Mouse (Mus musculus) forebrain, embryonic 11.5 days (tissue): ENCODE results near the gene Eif2b4. TPM values are rescaled to one million over a fixed set of nuclear protein-coding genes. Genes with fewer than 3 reads are reported as not detected.

Experiments
- ATAC-seq: fragments of 200-750 bp; cut with Nextera tagmentation; replicated peaks from 2 replicates; pipeline ENCODE4 v1.8.0; 2017; ENCODE audit warnings: moderate TSS enrichment; ENCODE audit not compliant: low FRiP score
- DNase-seq: peaks from one replicate; pipeline ENCODE4 v3.0.0-alpha.2; 2017; ENCODE audit warnings: low spot score
- H3K27ac ChIP-seq: fragments of 300-500 bp; sonication (generic); 2 replicates; pipeline ENCODE4 v1.5.1; 2014; ENCODE audit warnings: low read depth, low read length
- H3K27me3 ChIP-seq: fragments of 300-500 bp; sonication (generic); 2 replicates; pipeline ENCODE4 v1.6.1; 2014; ENCODE audit warnings: mild to moderate bottlenecking, low read length, mixed read lengths; ENCODE audit not compliant: control insufficient read depth, insufficient read depth
- H3K36me3 ChIP-seq: fragments of 300-500 bp; sonication (generic); 2 replicates; pipeline ENCODE4 v1.6.1; 2014; ENCODE audit warnings: mild to moderate bottlenecking, low read length, moderate library complexity, mixed read lengths; ENCODE audit not compliant: control insufficient read depth, insufficient read depth
- H3K4me1 ChIP-seq: fragments of 300-500 bp; sonication (generic); replicated peaks from 2 replicates; pipeline ENCODE4 v1.6.1; 2014; ENCODE audit warnings: low read length, mixed read lengths; ENCODE audit not compliant: control insufficient read depth, insufficient read depth
- H3K4me2 ChIP-seq: fragments of 300-500 bp; sonication (generic); 2 replicates; pipeline ENCODE4 v1.6.1; 2014; ENCODE audit warnings: low read depth, mild to moderate bottlenecking, low read length, moderate library complexity, mixed read lengths; ENCODE audit not compliant: severe bottlenecking
- H3K4me3 ChIP-seq: fragments of 300-500 bp; sonication (generic); 2 replicates; pipeline ENCODE4 v1.5.1; 2014; ENCODE audit warnings: low read depth, low read length
- H3K9ac ChIP-seq: fragments of 300-500 bp; sonication (generic); 2 replicates; pipeline ENCODE4 v1.6.1; 2014; ENCODE audit warnings: low read length
- H3K9me3 ChIP-seq: fragments of 300-500 bp; sonication (generic); 2 replicates; pipeline ENCODE4 v1.6.1; 2016; ENCODE audit warnings: low read length, mixed read lengths; ENCODE audit not compliant: control insufficient read depth
- WGBS: fragments of 180-500 bp; shearing (Covaris S2); extraction: QIAGEN DNeasy Blood & Tissue Kit; methylation state at CpG from one replicate; pipeline ENCODE4 v1.1.7; 2014; 5-methylcytosine and 5-hydroxymethylcytosine counted together
- polyA plus RNA-seq: library from polyadenylated mRNA; unstranded; fragments of >200 nt; fragmentation: Nextera tagmentation; extraction: Ambion mirVana; gene quantifications from 2 replicates; pipeline ENCODE4 v1.2.1, GENCODE M21; 2014

The Eif2b4 gene
- polyA plus RNA-seq, 1 experiment from 2014 or later: 68.8 TPM

DNA sequence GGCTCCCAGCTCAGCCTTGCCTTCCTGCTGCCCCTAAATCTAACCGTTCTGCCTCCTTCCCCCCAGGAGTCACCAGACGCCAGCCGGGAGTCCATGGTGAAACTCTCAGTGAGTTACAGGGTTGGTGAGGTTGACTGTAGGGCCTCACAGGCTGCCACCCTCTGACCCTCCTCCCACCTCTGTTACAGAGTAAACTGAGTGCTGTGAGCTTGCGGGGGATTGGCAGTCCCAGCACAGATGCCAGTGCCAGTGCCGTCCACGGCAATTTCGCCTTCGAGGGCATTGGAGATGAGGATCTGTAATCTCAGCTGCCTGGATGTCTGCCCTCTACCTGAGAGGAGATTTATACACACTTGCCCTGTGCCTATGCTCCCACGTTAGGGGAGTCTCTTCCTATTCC lies 4.9 kb upstream of the Eif2b4 start:
- no peak overlapping the region for H3K9ac ChIP-seq
- H3K27me3 ChIP-seq: no peaks in the 10 kb centered on the region
- H3K36me3 ChIP-seq: peaks cover 24% of the 10 kb centered on the region; the same call in 1 of the 2 replicates
- ATAC-seq: no peak
- H3K4me1 ChIP-seq: peaks cover 12% of the 10 kb centered on the region; the same call in 1 of the 2 replicates
- DNase-seq: no peak
- WGBS: 90% methylated on average over 9 of the region's 9 CpGs
- H3K27ac ChIP-seq: no peak overlapping the region
- H3K9me3 ChIP-seq: peaks cover 5% of the 10 kb centered on the region
- H3K4me3 ChIP-seq: no peak overlapping the region
- no peak overlapping the region for H3K4me2 ChIP-seq

DNA sequence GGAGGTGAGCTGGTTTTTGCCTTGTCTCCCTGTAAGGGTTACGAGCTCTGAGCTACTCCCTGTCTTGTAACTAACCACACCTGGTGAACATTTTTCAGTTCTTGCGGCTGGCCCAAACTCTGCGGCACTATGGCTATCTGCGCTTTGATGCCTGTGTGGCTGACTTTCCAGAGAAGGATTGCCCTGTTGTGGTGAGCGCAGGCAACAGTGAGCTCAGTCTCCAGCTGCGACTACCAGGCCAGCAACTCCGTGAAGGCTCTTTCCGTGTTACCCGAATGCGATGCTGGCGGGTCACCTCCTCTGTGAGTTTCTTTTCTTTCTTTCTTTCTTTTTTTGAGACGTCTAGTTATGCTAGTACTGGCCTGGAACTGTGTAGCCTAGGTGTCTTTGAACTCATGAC lies 3.8 kb upstream of the Eif2b4 start:
- ATAC-seq (no peak), DNase-seq (no peak)
- no peak overlapping the region for H3K4me2 ChIP-seq
- WGBS: 93% methylated on average over 12 of the region's 12 CpGs
- H3K9me3 ChIP-seq: peaks cover 5% of the 10 kb centered on the region
- H3K36me3 ChIP-seq: peaks cover 24% of the 10 kb centered on the region; the same call in 1 of the 2 replicates
- no peak overlapping the region for H3K4me3 ChIP-seq
- H3K27me3 ChIP-seq: no peaks in the 10 kb centered on the region
- no peak overlapping the region for H3K27ac ChIP-seq
- H3K4me1 ChIP-seq: peaks cover 5% of the 10 kb centered on the region; the same call in 1 of the 2 replicates
- no peak overlapping the region for H3K9ac ChIP-seq

DNA sequence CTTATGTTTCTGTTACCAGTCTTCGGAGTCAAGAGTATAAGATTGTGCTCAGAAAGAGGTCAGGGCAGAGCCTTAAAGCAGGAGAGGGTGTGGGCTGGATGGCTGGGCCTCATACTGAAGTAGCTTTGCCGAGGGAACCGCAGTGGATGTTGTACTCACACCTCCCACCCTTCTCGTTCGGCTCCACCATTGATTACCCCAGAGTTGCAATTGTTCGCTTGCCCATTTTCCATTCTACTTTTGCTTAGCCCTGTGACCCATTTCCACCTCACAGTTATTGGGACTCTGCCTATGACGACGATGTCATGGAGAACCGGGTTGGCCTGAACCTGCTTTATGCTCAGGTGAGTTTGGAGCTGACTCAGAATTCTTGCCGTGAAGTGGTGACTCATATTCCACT lies 3.0 kb upstream of the Eif2b4 start:
- no peak for ATAC-seq
- H3K9me3 ChIP-seq: peaks cover 5% of the 10 kb centered on the region
- H3K4me2 ChIP-seq: no peak overlapping the region
- peaks cover 5% of the 10 kb centered on the region; the same call in 1 of the 2 replicates for H3K4me1 ChIP-seq
- peaks cover 24% of the 10 kb centered on the region; the same call in 1 of the 2 replicates for H3K36me3 ChIP-seq
- H3K4me3 ChIP-seq: no peak overlapping the region
- no peaks in the 10 kb centered on the region for H3K27me3 ChIP-seq
- no peak overlapping the region for H3K9ac ChIP-seq
- H3K27ac ChIP-seq: no peak overlapping the region
- 94% methylated on average over 10 of the region's 10 CpGs for WGBS
- DNase-seq: no peak

- no peak for DNase-seq
These were observed 2.4 kb upstream of the Eif2b4 start for GRCm38 (mm10) chr5:31195671-31196070.

GRCm38 (mm10) chr5:31194486-31195485 lies 1.6 kb upstream of the Eif2b4 start:
- Histone ChIP-seq H3K27ac (no peak overlapping the region), H3K27me3 (no peaks in the 10 kb centered on the region), H3K4me2 (peak overlapping the region; percentile 77; the same call in 1 of the 2 replicates), H3K36me3 (peaks cover 22% of the 10 kb centered on the region; the same call in 1 of the 2 replicates), H3K4me1 (0 out of 2 replicates have a peak, but pooled peaks cover 3% of the 10 kb centered on the region), H3K9ac (no peak overlapping the region), H3K9me3 (no peaks in the 10 kb centered on the region), H3K4me3 (peak overlapping the region; percentile 83)
- 94% methylated on average over 16 of the region's 16 CpGs for WGBS
- DNase-seq (no peak), ATAC-seq (no peak)

More at GRCm38 (mm10) chr5:31195671-31196070, 2.4 kb upstream of the Eif2b4 start:
- H3K4me3 ChIP-seq: no peak overlapping the region
- peaks cover 5% of the 10 kb centered on the region; the same call in 1 of the 2 replicates for H3K4me1 ChIP-seq
- WGBS: 96% methylated on average over 4 of the region's 4 CpGs
- H3K9me3 ChIP-seq: peaks cover 5% of the 10 kb centered on the region
- H3K27ac ChIP-seq: no peak overlapping the region
- no peak overlapping the region for H3K9ac ChIP-seq
- H3K27me3 ChIP-seq: no peaks in the 10 kb centered on the region
- peaks cover 24% of the 10 kb centered on the region; the same call in 1 of the 2 replicates for H3K36me3 ChIP-seq
- no peak for ATAC-seq
- no peak overlapping the region for H3K4me2 ChIP-seq

- Histone ChIP-seq H3K4me1 (0 out of 2 replicates have a peak, but pooled peaks cover 3% of the 10 kb centered on the region), H3K36me3 (peaks cover 19% of the 10 kb centered on the region; the same call in 1 of the 2 replicates), H3K27me3 (no peaks in the 10 kb centered on the region), H3K9ac (peak overlapping the region; percentile 74), H3K4me3 (peak overlapping the region; percentile 83), H3K9me3 (no peaks in the 10 kb centered on the region), H3K27ac (peak overlapping the region; percentile 58; the same call in 1 of the 2 replicates), H3K4me2 (peak overlapping the region; percentile 77)
- DNase-seq (no peak), ATAC-seq (no peak)
- 12% methylated on average over 25 of the region's 25 CpGs for WGBS
These were observed 526 bp upstream of the Eif2b4 start for GRCm38 (mm10) chr5:31193631-31194281.

DNA sequence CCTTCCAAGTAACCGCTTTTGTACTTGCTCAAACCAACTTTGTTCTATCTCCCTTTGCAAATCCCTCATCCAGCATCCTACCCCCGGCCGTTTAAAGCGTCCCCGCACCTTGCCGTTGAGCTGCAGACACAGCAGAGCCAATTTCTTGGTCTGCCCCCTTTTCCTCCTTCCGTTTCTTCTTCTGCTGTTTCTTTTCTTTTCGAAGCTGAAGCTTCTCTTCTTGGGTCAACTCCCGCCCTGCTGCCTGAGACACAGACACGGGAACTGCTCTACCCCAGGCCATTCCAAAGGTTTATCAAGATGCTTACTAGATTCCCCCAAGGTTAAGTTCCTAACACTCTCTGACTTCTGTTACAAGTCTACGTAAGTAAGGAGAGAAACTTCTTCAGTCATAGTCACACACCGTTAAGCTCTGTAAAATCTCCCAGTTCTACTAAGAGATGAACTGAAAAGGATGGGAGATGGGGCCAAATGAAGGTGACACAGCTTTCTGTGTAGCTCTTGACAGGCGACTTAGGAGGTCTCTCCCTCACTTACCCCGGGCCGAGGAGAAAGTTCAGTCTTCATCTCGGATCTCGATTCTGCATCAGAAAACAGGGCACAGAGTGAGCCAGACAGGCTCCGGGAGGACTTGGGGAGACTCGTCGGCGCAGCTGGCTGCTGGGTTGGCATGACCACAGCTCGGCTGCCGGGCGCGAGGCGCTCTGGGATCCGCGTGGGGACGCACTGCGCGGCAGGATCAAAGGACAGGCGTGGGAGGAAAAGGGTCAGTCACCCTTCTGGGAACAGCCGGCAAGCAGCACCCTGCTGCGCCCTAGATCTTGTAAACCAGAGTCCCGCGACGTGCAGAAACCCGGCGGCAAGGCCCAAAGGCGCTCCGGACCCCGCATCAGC lies 938 bp downstream of the Eif2b4 start:
- H3K9ac ChIP-seq: peak overlapping the region; percentile 74
- H3K4me2 ChIP-seq: peak overlapping the region; percentile 53
- ATAC-seq (no peak), DNase-seq (no peak)
- 16% methylated on average over 42 of the region's 42 CpGs for WGBS
- H3K36me3 ChIP-seq: peaks cover 15% of the 10 kb centered on the region; the same call in 1 of the 2 replicates
- peak overlapping the region; percentile 83 for H3K4me3 ChIP-seq
- H3K27ac ChIP-seq: peak overlapping the region; percentile 33; the same call in 1 of the 2 replicates
- H3K27me3 ChIP-seq: no peaks in the 10 kb centered on the region
- no peaks in the 10 kb centered on the region for H3K9me3 ChIP-seq
- H3K4me1 ChIP-seq: 0 out of 2 replicates have a peak, but pooled peaks cover 3% of the 10 kb centered on the region
